Mouse (Mus musculus): ENCODE results near the gene Rragd. TPM values are rescaled to one million over a fixed set of nuclear protein-coding genes. Genes with fewer than 3 reads are reported as not detected.
"Not testable (repeated sequence)": the region's sequence is repeated elsewhere in the genome, so short reads cannot be mapped to it uniquely, and the experiment has no call there.

Gene Rragd
- total RNA-seq, 2 experiments from 2014 or later, result 0.33 to 0.44 TPM

DNA sequence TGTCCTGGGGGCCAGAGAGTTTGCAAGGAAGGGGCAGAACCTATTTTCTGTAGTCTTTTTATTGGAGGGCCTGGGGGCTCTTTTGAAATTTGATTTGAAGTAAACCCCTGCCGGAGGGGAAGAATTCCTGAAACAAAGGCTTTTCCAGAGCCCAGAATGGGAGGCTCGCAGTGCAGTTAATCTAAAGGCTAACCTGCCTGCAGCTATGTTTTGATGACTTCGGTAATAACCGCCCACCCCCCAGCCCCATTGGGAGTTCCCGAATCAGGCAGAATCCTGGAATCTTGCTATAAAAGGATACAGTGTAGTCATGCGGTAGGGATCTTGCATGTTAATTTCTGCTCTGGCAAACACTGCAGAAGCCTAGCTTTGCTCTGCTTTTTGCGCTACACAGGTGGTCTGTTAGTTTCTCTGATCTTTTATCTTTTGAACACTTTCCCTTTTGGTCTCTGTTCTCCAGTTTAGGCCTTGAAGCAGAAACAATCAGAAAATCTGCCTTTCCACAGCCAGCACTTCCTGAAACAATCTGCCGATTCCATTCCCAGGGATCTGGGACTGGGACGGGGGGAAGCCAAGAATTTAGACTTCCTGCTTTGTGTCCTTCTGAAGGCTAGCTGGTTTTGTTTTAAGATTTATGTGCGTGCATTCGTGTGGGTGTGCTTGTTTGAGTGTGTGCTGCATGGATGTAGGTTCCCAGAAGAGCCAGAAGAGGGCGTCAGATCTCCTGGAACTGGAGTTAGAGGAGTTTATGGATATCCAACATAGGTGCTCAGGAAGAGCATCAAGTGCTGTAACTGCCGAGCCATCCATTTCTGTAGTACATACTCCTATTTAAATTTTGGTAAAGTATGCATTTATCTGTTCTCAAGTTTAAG is 2.2 kb downstream of the Rragd start:
- ATAC-seq (ENCODE audit: poor library complexity, severe bottlenecking), result no peak

DNA sequence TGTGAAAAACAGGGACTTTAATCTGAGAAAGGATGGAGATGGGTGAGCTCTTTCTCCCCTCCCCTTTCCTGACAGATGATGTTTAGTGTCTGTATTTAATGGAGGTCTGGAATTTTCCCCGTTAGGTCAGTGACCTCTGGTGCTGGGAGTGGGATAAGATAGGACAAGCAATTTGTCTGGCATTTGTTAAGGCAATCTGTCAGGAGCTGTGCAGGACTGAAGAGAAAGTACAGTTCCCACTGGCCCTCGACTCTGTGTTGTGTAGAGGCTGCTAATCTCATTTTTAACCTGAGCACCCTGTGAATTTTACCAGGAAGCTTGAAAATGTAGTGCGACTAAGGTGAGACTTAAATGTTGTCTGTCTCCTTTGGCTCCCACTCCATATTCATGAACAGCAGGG is 2.8 kb downstream of the Rragd start:
- no peak for ATAC-seq (ENCODE audit: poor library complexity, severe bottlenecking)

DNA sequence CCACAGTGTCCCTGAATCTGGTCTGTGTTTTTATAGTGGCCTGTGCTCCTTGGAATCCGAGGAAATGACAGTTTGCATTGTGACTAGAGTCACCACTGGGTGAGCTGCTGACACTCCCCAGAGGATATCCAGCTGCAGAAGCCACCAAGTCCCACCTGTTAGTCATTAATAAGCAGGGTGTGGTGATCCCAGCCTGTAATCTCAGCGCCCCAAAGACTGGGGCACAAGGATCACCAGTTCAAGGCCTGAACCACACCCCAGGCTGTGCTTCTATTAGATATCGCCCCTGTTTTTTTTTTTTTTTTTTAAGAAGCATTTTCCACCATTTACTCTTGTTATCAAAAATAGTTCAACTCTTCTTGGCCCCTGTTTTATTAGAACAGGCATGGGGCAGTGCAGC is 4.2 kb downstream of the Rragd start:
- no peak for ATAC-seq (ENCODE audit: poor library complexity, severe bottlenecking)

DNA sequence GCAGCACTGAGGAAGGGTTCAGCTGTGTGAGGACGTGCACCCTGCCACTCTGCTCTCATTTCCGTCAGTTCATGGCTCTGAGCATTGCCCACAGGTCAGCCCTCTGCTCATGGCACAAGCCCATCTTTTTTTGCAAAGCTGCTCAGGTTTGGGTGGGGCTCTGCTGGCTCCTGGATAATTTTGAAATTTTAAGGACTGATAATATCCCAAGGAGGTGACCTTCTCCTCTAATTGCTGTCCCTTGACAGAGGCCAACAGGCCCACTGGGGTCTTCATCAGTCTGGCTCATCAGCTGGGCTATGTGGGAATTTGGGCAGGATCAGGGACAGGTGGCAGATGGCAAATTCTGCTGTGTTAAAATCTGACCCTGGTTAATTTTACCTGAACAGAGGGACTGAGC is 6.5 kb downstream of the Rragd start:
- no peak for ATAC-seq (ENCODE audit: poor library complexity, severe bottlenecking)

DNA sequence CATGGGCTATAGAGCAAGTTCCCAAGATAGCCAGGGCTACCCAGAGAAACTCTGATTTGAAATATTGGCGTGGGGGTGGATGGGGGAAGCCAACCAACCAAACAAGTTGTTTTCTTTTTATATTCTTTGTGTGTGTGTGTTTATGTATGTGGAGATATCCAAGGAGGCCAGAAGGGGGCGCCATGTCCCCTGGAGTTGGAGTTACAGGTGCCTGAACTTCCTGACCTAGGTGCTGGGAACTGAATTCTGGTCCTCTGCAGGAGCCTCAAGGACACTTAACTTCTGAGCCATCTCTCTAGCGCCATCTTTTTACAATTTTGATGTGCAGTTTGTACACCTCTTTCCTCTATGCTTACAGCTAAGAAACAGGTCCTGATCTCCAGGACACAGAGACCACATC is 11.3 kb downstream of the Rragd start:
- no peak for ATAC-seq (ENCODE audit: poor library complexity, severe bottlenecking)

DNA sequence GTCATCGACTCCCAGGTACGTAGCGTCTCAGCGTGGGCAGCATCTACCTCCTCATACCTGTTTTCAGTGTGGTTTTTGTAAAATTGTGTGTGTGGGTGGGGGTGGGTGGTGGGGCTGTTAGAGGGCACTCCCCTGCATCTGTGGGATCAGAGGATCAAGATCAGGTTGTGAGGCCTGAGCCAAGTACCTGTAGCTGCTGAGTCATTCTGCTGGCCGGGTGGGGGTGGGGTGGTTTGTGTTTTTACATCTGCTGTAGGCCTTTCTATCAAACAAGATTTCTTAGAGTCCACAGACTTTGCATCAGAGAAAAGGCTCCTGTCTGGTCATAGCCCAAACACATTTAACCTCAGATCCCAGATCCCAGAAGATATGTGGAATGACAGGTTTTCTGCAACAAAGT is 13.2 kb downstream of the Rragd start:
- ATAC-seq (ENCODE audit: poor library complexity, severe bottlenecking), result no peak

DNA sequence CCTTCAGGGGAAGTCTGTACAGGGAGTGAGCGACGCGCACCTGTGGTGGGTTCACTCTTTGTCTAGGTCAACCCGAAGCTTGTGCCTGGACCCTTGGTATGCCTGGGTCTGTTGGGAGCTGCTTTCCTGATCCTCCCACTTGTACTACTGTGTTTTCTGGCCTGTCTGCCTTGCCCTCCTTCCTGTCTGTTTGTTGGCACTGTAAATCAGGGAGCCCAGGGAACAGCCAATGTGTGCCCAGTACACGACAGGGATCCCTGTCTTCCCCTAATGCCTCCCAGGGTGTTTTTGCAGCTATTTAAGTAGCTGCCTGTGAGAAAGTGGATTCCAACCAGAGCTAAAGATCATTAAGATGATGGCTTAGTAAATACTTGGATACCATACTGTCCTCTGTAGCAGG is 14.7 kb downstream of the Rragd start:
- ATAC-seq (ENCODE audit: poor library complexity, severe bottlenecking), result no peak

DNA sequence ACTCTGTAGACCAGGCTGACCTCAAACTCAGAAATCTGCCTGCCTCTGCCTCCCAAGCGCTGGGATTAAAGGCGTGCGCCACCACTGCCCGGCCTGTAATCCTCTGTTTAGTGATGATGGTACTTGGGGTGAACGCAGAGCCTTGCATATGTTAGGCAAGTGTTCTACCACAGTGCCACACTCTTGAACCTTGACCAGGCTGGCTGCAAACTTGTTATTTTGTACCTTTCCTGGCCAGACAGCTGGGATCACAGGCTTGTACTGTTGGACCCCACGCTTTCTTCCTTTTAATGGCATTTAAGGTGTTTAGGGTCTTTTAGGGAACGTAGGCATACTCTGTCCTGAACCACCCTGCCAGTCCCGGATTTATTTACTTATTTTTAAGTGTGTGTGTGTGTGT is 16.2 kb downstream of the Rragd start:
- no peak for ATAC-seq (ENCODE audit: poor library complexity, severe bottlenecking)

DNA sequence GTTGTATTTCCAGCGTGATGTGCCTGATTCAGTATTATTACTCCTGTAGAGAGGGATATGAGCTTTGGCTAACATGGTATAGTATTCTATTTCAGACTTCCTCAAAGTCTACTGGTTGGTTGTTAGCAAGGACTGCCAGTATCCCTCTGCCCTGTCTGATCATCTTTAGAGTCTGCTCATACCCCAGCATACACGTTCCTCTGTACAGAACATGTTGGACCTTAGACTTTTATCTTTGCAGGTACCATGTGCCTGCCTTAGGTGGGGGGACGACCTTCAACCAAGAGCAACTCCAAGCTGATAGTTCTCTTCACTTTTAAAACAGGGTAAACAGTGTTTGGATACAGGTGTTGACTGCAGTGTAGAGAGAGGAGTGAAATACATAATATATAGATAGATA is 19.2 kb downstream of the Rragd start:
- ATAC-seq (ENCODE audit: poor library complexity, severe bottlenecking), result no peak

DNA sequence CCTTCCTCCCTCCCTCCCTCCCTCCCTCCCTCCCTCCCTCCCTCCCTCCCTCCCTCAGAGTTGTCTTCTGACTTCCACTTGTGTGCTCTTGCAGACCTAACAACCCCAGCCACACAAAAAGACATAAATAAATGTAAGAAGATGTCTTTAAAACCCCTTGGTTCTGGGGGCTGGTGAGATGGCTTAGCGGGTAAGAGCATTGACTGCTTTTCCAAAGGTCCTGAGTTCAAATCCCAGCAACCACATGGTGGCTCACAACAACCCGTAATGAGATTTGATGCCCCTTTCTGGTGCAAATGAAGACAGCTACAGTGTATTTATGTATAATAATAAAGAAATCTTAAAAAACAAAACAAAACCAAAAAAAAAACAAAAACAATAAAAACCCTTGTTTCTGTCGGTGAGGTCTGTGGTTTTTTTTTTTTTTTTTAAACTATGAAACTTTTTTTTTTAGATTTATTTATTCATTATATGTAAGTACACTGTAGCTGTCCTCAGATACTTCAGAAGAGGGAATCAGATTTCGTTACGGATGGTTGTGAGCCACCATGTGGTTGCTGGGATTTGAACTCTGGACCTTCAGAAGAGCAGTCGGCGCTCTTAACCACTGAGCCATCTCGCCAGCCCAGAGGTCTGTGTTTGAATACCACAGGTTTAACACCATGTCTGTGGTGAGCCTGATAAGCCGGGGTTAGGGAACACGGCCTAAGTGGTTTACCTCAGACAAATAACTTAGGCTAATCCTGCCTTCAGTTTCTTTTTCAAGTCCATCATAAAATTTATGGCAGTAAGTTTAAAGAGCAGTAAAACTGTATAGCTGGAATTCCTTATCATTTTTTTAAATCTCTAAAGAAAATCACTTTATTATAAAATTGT is 23.0 kb downstream of the Rragd start:
- not testable (repeated sequence) for ATAC-seq (ENCODE audit: poor library complexity, severe bottlenecking)

DNA sequence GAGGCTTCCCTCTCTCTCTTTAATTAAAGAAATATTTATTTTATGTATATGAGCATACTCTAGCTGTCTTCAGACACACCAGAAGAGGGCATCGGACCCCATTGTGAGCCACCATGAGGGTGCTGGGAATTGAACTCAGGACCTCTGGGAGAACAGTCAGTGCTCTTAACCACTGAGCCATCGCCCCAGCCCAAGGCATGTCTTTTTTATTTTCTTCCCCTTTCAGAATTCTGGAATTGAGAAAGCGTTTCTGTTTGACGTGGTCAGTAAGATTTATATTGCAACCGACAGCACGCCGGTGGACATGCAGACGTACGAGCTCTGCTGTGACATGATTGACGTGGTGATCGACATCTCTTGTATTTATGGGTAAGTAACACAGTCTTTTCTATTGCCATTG is 24.0 kb downstream of the Rragd start:
- ATAC-seq (ENCODE audit: poor library complexity, severe bottlenecking), result no peak

DNA sequence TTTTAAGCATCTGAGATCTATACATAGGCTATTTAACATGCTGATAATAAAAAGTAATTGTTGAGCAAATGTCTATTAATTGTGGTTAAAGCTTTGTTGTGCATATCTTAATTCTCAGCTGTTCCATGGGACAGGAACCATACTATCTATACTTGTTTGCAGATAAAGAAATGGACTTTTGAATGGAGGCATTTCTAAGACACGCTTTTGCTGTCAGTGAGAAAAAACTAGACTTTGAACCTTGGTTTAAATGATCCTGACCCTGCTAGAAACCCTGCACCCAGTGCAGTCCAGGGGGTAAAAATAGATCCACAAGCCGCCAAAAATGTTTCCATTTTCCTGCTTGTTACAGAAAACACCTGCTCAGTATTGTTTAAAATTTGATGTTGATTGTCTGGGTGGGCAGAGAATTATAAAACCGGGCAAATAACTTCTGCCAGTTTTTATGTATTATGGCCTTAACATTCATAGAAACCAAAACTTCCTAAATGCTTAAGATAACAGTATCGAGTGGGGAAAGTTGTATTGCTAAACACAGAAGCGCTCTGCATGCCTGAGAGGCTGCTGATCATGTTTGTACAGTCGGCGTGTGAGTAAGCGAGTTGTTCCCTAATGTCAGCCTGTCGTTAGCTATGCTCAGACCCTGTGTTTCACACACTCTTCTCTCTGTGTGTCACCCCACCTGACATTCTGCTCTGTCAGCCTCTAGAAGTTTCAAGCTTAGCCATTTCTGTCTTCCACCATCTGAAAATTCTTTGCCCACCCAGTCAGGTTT is 24.8 kb downstream of the Rragd start:
- no peak for ATAC-seq (ENCODE audit: poor library complexity, severe bottlenecking)

DNA sequence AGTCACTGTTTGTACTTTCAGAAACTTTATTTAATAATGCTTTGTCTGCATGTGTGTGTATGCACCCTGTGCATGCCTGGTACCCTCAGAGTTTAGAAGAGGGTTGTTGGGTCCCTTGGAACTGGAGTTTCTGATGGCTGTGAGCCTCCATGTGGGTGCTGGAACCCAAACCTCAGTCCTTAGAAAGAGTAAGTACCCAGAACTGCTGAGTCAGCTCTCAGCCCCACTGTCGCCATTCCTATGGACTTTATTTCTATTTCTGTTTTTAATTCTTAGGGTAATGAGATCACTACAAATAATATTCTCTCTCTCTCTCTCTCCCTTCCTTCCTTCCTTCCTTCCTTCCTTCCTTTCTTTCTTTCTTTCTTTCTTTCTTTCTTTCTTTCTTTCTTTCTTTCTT is 27.2 kb downstream of the Rragd start:
- no peak for ATAC-seq (ENCODE audit: poor library complexity, severe bottlenecking)

DNA sequence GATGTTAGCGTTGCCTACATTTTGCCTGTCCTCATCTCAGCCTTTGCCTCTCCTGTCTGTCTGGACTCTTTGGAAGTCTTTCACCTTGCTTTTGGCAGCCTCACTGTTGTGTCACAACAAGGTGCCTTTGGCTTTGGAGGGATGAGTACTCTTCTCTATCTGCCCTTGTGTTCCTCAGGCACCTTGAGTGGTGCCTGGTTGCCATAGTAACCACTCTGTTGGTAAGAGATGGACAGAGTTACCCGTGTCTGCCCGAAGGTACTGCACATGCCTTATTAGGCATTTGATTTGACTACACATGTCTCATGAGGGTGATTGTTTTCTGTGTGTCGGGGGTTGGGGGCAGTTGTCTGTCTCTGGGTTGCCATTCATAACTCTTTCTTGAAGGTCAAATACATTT is 29.6 kb downstream of the Rragd start:
- no peak for ATAC-seq (ENCODE audit: poor library complexity, severe bottlenecking)

DNA sequence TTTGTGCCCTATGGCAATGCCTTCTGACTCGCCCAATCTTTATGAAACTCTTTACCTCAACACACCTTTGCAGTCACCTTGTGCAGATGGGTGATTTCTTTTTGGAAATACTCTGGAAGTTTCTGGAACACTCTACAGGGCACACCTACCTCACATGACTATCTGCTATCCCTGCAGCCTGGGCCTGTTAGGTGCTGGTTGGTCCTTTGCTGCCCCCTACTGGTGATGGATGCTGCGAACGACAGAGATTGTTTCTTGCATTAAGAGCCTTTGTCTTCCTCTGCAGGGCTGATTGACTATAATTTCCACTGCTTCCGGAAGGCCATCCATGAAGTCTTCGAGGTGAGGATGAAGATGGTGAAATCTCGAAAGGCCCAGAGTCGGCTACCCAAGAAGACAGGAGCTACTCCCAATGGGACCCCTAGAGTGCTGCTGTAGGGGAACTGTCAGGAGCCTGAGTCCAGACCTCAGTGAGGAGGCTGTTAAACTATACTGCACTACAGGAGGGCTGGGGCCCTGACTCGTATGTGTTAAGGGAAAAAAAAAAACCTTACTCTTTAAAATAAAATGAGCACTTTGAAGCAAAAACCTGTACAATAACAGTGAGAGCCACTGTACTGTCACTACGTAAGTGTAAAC is 35.6 kb downstream of the Rragd start:
- ATAC-seq (ENCODE audit: poor library complexity, severe bottlenecking), result peak; percentile 98

DNA sequence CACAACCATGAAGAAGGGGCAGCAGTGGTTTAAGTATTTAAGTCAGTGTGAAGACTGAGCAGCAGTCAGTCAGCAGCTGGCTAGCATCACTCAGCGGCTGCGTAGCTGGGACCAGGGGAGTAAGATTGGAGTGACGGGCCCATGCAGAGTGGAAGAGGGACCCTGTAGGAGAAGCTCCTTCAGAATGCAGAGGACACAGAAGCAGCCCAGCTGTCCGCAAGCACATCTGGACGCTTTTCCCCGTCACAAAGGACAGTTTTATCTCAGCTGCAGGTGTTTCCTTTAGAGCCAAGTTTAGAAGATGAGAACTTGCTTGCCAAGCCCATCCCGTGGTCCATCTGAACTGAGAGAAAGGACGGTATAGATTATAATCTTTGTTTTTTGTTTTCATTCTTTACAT is 41.6 kb downstream of the Rragd start:
- no peak for ATAC-seq (ENCODE audit: poor library complexity, severe bottlenecking)

DNA sequence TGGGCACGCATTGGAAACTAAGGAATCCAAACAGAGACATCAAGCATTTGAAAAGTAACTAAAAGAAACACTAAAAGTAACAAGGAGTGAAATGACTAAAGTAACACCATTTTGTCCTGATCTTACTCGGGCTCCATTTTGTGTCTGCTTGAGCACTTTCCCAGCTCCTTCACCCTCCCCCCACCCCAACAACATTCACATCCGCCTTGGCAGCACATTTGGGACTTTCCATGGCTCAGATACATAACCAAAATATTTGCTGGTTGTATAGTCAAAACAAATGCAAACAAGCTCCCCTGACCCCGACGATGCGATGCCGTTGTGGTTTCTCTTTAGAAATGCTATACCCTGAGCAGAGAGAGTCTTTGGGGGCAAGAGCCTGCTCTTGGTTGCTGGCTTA is 46.3 kb downstream of the Rragd start:
- no peak for ATAC-seq (ENCODE audit: poor library complexity, severe bottlenecking)

DNA sequence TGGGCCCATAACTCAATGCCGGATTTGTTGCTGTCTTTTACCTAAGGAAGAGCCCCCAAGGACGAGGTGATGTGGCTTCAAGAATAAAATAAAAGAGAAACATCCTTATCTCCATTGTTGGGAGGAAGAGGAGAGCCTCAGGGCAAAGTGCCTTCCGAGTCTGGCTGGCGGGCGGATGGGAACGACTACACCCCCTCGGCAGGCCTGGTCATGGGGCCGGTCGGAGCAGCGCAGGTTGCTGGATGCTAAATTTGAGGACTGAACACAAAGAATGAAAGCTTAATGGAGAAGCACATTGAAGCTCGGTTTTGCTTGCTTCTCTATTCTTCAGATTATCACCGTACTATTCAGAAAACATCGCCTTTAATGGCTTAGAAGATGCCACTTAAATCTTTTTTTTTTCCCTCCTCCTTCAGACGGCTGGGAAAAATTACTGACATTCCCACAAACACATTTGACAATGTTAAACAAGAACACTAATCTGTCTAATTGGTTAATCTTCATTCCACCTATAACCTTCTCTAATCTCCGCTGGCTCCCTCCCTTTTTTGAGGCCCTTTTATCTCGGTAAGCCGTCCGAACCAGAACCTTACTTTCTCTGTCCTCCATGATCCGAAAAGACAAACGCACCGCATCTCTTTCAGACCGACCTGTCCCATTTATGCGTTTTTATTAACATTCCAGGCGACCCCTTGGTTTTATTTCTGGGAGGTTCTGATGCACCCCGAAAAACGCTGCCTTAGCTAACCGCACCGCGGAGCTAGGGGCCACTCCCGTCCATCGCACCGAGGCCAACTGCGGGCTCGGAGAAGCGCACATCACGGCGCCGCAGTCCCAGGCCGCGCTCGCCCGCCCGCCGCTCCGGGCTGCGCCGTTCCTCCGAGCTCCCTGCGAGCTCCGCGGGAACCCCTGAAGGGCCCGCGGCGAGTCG is 47.7 kb downstream of the Rragd start:
- peak; percentile 46 for ATAC-seq (ENCODE audit: poor library complexity, severe bottlenecking)

DNA sequence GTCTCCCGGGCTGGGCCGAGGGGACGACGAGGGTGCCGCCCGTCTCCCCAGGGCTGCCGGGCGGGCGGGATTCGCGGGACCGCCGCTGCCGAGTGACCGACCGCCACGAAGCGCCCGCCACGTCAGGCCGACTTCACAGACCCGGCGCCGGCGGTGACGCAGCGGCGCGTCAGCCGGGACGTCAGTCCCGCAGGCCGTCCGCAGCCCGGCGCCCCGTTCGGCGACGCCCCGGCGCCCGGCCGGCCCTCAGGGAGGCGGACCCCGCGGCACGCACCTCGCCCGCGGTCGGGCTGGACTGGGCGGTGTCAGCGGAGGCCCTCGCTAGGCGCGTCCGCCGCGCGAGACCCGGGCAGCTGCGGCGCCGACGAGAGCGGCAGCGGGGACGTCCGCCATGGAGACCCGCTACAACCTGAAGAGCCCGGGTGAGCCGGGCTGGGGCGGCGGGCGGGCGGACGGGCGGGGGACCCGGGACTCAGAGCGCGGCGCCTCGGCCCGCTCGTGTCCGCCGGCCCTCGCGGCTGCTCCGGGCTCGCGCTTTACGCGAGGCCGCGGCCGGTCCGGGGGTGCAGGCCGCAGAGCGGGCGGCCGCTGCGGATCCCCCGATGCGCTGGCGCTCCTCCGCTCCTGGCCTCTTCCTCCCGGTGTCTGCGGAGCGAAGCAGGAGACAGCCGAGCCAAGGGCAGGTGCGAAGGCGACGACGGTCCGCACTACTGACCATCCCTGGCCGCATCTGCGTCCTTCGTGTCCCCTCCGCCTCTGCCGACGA is 48.5 kb downstream of the Rragd start, which contains the start of gene Ube2j1:
Gene Ube2j1, plus strand, starts transcription at position 222 of the 766 bp plus-strand sequence.
- peak; percentile 93 for ATAC-seq (ENCODE audit: poor library complexity, severe bottlenecking)

Data from megakaryocyte, adult 5-6 weeks (primary cell).